ENCODE assay signal across 16 mouse cellular contexts in the genomic region with DNA sequence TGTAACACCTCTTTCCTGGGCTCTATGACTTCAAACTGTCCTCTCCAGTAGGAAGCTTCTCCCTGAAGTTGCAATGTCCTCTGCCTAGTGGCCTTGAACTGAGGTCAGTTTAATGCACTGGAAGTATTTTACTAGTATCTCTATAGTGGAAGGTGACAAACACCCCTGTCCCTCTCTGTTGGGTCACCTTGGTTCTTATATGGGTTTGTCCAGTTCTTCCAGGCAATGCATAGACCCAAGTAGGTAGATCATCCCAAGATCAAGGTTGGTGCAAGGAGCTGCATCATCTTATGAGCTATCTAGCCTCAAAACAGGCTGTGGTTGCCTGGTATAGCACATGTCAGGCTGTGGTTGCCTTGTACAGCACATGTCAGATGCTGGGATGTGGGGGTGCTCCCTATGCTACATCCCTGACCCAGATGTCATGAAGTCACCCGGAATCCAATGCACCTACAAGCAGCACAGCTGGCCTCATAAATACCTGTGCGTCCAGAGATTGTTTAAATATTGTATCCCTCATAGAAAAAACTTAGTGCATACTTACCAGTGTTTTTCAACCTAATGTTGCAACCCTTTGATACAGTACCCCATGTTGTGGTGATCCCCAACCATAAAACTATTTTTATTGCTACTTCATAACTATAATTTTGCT.
"Had no signal": no experiment of that assay in that cellular context is flagged by ENCODE, and none has a peak within 500 bp of the region (broad histone marks: within the 10 kb centered on the region; RNA-seq: fewer than 3 reads in every experiment).

No protein-coding gene starts in this region.

- H3K9me3 ChIP-seq: neural tube, embryonic 15.5 days; stomach, embryonic 15.5 days had no signal

- H3K9ac ChIP-seq: neural tube, embryonic 13.5 days; neural tube, embryonic 15.5 days; stomach, embryonic 15.5 days had no signal

- H3K4me3 ChIP-seq: neural tube, embryonic 13.5 days; neural tube, embryonic 15.5 days; stomach, embryonic 15.5 days had no signal

- H3K36me3 ChIP-seq: neural tube, embryonic 13.5 days; neural tube, embryonic 15.5 days; stomach, embryonic 15.5 days had no signal

- H3K27me3 ChIP-seq: neural tube, embryonic 13.5 days; neural tube, embryonic 15.5 days; stomach, embryonic 15.5 days had no signal

- H3K4me1 ChIP-seq: neural tube, embryonic 15.5 days; stomach, embryonic 15.5 days had no signal

- DNase-seq: retina, postnatal 1 day; right cerebral cortex, adult 18-20 months; right cerebral cortex, postnatal 14 days; right cerebral cortex, postnatal 25 days; right cerebral cortex, postnatal 4 days; spleen, adult 18-20 months; thymus, adult 18-20 months; thymus, adult 2 months; thymus, postnatal 14 days; thymus, postnatal 25 days; thymus, postnatal 36 days; thymus, postnatal 4 days had no signal

- H3K27ac ChIP-seq: neural tube, embryonic 13.5 days; neural tube, embryonic 15.5 days; stomach, embryonic 15.5 days; stomach, postnatal 0 days had no signal

- H3K4me2 ChIP-seq: neural tube, embryonic 13.5 days; neural tube, embryonic 15.5 days; stomach, embryonic 15.5 days had no signal
